Mouse (Mus musculus) cerebellum, adult 2 months (tissue): ENCODE measurements at regions not wholly inside any gene's neighbourhood (a gene's known extent, or its start where the extent isn't known, plus 50 kb on each side); places are given as distances from the start of the nearest gene placed in this dataset.

Experiments
- CTCF ChIP-seq: fragments of 200-500 bp; IDR thresholded peaks from 2 replicates; pipeline ENCODE4 v1.5.1; 2011; ENCODE audit warnings: low read depth, mild to moderate bottlenecking, control low read depth, low read length, moderate library complexity, borderline replicate concordance; ENCODE audit not compliant: insufficient read depth
- POLR2A ChIP-seq: fragments of 200-500 bp; IDR thresholded peaks from 2 replicates; pipeline ENCODE4 v1.6.1; 2011; ENCODE audit warnings: low read length, control low read depth, borderline replicate concordance; ENCODE audit not compliant: insufficient read depth

GRCm38 (mm10) chr10:21701580-21701979 is 108.6 kb downstream of the 1700020N01Rik start:
- no peak for TF ChIP-seq POLR2A
- TF ChIP-seq CTCF: no peak
